Mouse (Mus musculus) heart, embryonic 10.5 days (tissue): ENCODE measurements around the gene Anks6. TPM values are rescaled to one million over a fixed set of nuclear protein-coding genes. Genes with fewer than 3 reads are reported as not detected.

ENCODE experiments used
- DNase-seq: peaks from one replicate; pipeline ENCODE4 v3.0.0-alpha.2; 2017; ENCODE audit warnings: low spot score
- H3K27ac ChIP-seq: fragments of 300-500 bp; sonication (generic); 2 replicates; pipeline ENCODE4 v1.5.1; 2016; ENCODE audit warnings: mild to moderate bottlenecking
- H3K27me3 ChIP-seq: fragments of 300-500 bp; sonication (generic); 2 replicates; pipeline ENCODE4 v1.6.1; 2016; ENCODE audit warnings: mild to moderate bottlenecking; ENCODE audit not compliant: poor library complexity, insufficient read depth, severe bottlenecking
- H3K36me3 ChIP-seq: fragments of 300-500 bp; sonication (generic); 2 replicates; pipeline ENCODE4 v1.6.1; 2016; ENCODE audit warnings: mild to moderate bottlenecking, moderate library complexity
- H3K4me1 ChIP-seq: fragments of 300-500 bp; sonication (generic); 2 replicates; pipeline ENCODE4 v1.6.1; 2016; ENCODE audit warnings: mild to moderate bottlenecking
- H3K4me3 ChIP-seq: fragments of 300-500 bp; sonication (generic); 2 replicates; pipeline ENCODE4 v1.5.1; 2016; ENCODE audit warnings: mild to moderate bottlenecking, moderate library complexity
- H3K9me3 ChIP-seq: fragments of 300-500 bp; sonication (generic); 2 replicates; pipeline ENCODE4 v1.6.1; 2016; ENCODE audit warnings: mild to moderate bottlenecking, moderate library complexity
- WGBS: fragments of 180-500 bp; shearing (Covaris S2); methylation state at CpG from one replicate; pipeline ENCODE4 v1.1.7; 2016; 5-methylcytosine and 5-hydroxymethylcytosine counted together
- polyA plus RNA-seq: library from polyadenylated mRNA; unstranded; fragments of >200 nt; fragmentation: Nextera tagmentation; extraction: Ambion mirVana; gene quantifications from 2 replicates; pipeline ENCODE4 v1.2.1, GENCODE M21; 2016

The Anks6 gene
- polyA plus RNA-seq, 1 experiment from 2014 or later, result 2.0 TPM

DNA sequence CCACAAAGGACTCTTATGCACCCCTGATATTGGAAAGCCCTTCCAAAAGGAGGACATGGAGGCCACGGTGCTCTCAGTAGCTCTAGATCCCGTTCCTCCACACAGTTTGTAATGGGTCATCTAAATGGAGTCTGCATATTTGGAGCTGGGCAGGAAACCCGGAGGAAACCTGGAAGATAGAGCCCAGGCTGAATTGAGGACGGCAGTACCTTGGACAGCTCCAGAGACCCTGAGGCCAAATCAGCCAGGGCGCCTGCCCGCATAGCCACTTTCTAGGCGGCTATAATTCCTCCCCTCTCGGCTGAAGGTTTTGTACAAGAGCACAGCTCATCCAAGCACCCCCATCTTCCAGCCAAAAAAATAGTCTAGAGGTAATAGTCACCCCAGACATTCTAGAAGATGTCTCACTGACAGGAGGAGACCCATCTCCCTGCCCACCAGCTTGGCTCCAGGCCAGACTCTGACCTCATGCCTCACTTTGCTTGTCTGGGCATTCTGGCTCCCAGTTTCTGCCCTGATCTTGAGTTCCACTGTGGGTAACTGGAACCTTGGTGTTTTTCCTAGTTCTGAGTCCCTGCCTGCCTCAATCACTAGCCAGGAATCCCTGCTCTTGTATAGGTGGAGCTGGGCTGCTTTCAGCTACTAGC lies 64.3 kb downstream of the Anks6 start:
- WGBS, result 2% methylated on average over 8 of the region's 8 CpGs
- H3K9me3 ChIP-seq, result no peaks in the 10 kb centered on the region
- H3K27ac ChIP-seq, result no peak overlapping the region
- peak; percentile 82 for DNase-seq
- H3K4me1 ChIP-seq, result peaks cover 25% of the 10 kb centered on the region
- H3K4me3 ChIP-seq, result no peak overlapping the region
- no peaks in the 10 kb centered on the region for H3K36me3 ChIP-seq
- peaks cover 92% of the 10 kb centered on the region for H3K27me3 ChIP-seq

DNA sequence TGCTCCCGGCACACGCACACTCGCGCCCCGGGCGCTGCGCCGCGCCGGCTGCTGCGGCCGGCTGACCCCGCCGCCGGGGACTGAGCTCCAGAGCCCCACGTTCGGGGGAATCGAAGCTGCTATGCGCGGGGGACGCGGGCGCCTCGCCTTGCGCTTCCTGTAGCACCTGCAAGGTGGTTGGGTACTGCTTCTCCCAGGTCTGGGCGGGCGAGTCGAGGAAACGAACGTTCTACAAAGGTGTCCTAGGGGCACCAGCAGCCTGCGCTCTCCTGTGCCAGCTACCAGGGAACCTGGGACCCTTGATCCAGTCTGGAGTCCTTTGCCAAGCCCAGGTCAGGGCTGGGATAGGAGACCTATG lies 65.3 kb downstream of the Anks6 start:
- DNase-seq, result no peak
- H3K36me3 ChIP-seq, result no peaks in the 10 kb centered on the region
- 1% methylated on average over 31 of the region's 31 CpGs for WGBS
- H3K27ac ChIP-seq, result no peak overlapping the region
- H3K4me3 ChIP-seq, result peak overlapping the region; percentile 66
- H3K27me3 ChIP-seq, result peaks cover 89% of the 10 kb centered on the region
- H3K4me1 ChIP-seq, result peaks cover 25% of the 10 kb centered on the region
- H3K9me3 ChIP-seq, result no peaks in the 10 kb centered on the region

DNA sequence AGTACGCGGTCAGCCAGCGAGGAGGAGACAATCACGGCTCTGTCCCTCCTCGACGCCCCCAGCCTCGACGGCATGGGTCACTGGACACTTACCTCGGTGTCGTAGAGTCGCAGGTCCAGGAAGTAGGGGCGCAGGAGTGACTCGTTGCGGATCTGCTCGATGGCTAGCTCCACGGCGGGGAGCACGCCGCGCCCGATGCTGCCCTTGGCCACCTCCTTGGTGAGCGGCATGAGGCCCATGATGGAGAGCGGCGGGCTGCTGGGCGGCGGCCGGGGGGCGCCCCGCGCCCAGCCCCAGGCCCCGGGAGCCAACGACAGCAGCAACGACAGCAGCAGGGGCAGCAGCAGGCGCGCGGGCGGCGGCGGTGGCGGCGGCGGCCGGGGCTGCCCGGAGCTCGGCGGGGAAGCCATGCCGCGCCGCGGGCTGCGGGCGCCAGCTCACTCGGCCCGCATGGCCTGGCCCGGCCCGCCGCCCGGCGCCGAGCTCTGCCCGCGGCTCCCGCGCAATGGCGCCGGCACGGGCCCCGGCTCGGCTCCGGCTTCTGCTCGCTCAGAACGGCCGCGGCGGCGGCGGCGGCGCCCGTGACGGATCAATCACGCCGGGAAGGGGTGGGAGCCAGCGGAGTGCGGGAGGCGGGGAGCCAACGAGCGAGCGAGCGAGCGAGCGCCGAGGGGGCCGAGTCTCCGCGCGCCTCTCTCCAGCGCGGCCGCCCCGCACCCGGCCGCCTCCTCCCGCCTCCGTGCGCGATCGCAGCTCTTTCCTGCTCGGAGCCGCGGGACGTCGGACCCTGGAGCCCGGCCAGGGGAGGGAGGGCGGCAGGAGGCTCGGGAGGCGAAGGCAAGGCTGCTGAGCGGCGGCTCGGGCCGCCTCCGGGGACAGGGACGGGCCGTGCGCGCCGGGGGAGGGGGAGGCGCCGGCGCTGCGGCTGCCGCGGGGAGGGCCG lies 65.9 kb downstream of the Anks6 start, which contains the start of gene Gabbr2:
TSS of gene Gabbr2 (minus strand) at position 858 of the 943 bp plus-strand sequence.
- Histone ChIP-seq H3K27ac (no peak within 1 kb of the TSS), H3K36me3 (no peaks in the 10 kb centered on the region), H3K9me3 (no peaks in the 10 kb centered on the region), H3K4me1 (peaks cover 25% of the 10 kb centered on the region), H3K27me3 (peaks cover 93% of the 10 kb centered on the region), H3K4me3 (peak within 1 kb of the TSS; percentile 66)
- WGBS, result 10% methylated on average over 101 of the region's 134 CpGs
- no peak for DNase-seq

DNA sequence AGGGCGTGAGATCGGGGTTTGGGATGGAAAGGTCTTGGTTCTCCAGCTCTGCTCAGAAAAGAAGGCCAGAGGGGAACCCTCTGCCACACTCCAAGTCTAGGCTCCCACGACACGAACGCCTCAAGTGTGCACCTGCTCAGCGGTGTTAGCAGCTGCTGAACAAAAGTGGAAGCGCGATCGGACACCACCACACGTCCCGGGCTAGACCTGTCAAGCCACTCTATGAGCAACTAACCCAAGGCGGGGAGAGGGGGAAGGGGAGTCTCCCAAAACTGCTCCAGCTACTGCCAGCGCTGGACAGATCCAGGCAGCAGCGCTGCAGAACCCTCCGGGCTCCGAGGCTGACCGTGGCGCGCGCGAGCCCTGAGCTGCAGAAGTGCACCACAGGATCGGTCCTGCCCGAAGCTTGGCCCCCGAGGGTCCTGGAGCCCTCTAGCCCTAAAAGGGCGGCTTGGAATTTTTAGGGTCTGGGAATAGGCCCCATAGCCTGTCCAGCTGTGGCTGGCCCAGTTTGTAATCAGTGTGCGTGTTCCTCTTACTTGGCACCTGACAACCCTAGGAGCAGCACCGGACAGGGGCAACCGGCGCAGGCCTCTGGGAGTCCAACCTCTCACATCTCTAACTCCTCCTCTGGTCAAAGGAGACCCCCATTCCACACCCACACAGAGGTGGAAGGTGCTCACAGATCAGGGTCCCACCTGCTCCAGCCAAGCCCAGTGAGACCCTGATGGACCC lies 66.8 kb downstream of the Anks6 start:
- H3K27me3 ChIP-seq, result peaks cover 94% of the 10 kb centered on the region
- H3K9me3 ChIP-seq, result no peaks in the 10 kb centered on the region
- no peak for DNase-seq
- peak overlapping the region; percentile 66 for H3K4me3 ChIP-seq
- 5% methylated on average over 29 of the region's 29 CpGs for WGBS
- no peak overlapping the region for H3K27ac ChIP-seq
- H3K36me3 ChIP-seq, result no peaks in the 10 kb centered on the region
- H3K4me1 ChIP-seq, result peaks cover 25% of the 10 kb centered on the region

DNA sequence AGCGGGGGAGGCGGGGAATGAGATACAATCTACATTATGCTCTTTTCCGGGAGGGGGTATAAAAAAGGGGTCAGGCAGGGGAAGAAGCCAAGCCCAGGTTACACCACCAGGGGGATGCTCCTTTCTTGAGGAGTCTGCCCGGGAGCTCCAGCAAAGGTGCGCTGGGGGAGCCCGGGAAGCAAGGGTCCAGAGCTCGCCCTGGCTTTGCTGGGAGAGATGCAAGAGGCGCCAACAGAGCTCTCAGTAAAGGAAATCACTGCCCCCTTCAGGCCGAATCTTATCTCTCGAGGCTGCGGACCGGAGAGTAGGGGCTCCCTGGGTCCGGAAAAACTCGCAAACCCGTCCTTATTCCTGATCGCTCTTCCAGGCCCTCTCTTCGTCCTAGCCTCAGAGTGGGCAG lies 67.4 kb downstream of the Anks6 start:
- Histone ChIP-seq H3K4me3 (peak overlapping the region; percentile 66; the same call in 1 of the 2 replicates), H3K9me3 (no peaks in the 10 kb centered on the region), H3K4me1 (peaks cover 25% of the 10 kb centered on the region), H3K36me3 (no peaks in the 10 kb centered on the region), H3K27ac (no peak overlapping the region), H3K27me3 (peaks cover 88% of the 10 kb centered on the region)
- no peak for DNase-seq
- WGBS, result 2% methylated on average over 17 of the region's 17 CpGs

- Histone ChIP-seq H3K36me3 (no peaks in the 10 kb centered on the region), H3K27ac (no peak overlapping the region), H3K9me3 (no peaks in the 10 kb centered on the region), H3K4me3 (no peak overlapping the region), H3K27me3 (peaks cover 78% of the 10 kb centered on the region), H3K4me1 (peaks cover 25% of the 10 kb centered on the region)
- no peak for DNase-seq
- WGBS, result 64% methylated on average over 4 of the region's 4 CpGs
Measured at GRCm38 (mm10) chr4:46988824-46989223, 68.4 kb downstream of the Anks6 start.

DNA sequence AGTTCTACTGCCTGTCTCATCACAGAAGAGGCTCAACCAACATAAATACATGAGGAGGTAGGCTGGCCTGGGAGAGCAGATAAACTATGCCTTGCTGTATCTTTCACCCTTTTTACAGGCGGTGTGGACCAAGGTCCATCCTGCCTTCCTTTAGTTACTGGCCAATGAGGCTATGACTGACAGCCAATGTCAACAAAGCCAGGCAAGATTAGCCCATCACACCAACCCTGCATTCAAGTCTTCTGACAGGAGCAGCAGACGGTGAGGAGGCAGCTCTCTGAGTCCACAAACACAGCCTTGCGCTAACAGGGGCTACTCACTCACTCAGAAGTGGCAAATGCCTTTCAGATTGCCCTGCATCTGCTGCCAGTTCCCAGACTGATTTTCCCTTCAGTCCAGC lies 69.0 kb downstream of the Anks6 start:
- Histone ChIP-seq H3K4me1 (peaks cover 25% of the 10 kb centered on the region), H3K36me3 (no peaks in the 10 kb centered on the region), H3K27me3 (peaks cover 72% of the 10 kb centered on the region), H3K4me3 (no peak overlapping the region), H3K9me3 (no peaks in the 10 kb centered on the region), H3K27ac (no peak overlapping the region)
- DNase-seq, result no peak
- WGBS, result 37% methylated on average over 3 of the region's 3 CpGs

- Histone ChIP-seq H3K36me3 (no peaks in the 10 kb centered on the region), H3K27me3 (peaks cover 68% of the 10 kb centered on the region), H3K4me3 (no peak overlapping the region), H3K4me1 (peaks cover 25% of the 10 kb centered on the region), H3K9me3 (no peaks in the 10 kb centered on the region), H3K27ac (no peak overlapping the region)
- no peak for DNase-seq
- 82% methylated on average over 6 of the region's 6 CpGs for WGBS
Measured at GRCm38 (mm10) chr4:46987809-46988208, 69.4 kb downstream of the Anks6 start.

- peaks cover 56% of the 10 kb centered on the region for H3K27me3 ChIP-seq
- H3K9me3 ChIP-seq, result no peaks in the 10 kb centered on the region
- no peaks in the 10 kb centered on the region for H3K36me3 ChIP-seq
- no peak overlapping the region for H3K27ac ChIP-seq
- no peak overlapping the region for H3K4me3 ChIP-seq
- peaks cover 14% of the 10 kb centered on the region for H3K4me1 ChIP-seq
- DNase-seq, result no peak
Measured at GRCm38 (mm10) chr4:46986054-46986453, 71.2 kb downstream of the Anks6 start.

DNA sequence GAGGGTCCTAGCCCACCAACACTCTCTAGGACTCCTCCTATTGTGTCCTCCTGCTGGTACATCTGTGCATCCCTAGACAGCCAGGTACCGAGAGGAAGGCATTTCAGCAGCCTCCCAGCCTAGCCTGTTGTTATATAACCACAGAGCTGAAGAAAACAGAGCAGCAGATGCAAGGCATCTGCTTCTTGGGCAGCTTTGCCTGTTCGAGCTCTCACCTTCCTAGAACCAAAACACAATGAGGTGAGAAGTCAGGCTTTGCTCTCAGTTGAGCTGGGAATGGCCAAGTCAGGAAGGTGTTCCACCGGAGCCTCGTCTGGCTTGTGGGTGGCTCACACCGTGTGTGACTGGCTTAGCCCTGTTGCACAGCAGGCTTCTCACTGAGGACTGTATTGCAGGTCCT lies 74.3 kb downstream of the Anks6 start:
- H3K36me3 ChIP-seq, result no peaks in the 10 kb centered on the region
- DNase-seq, result no peak
- no peaks in the 10 kb centered on the region for H3K4me1 ChIP-seq
- peaks cover 24% of the 10 kb centered on the region for H3K27me3 ChIP-seq
- 69% methylated on average over 5 of the region's 5 CpGs for WGBS
- H3K27ac ChIP-seq, result no peak overlapping the region
- H3K4me3 ChIP-seq, result no peak overlapping the region
- no peaks in the 10 kb centered on the region for H3K9me3 ChIP-seq

DNA sequence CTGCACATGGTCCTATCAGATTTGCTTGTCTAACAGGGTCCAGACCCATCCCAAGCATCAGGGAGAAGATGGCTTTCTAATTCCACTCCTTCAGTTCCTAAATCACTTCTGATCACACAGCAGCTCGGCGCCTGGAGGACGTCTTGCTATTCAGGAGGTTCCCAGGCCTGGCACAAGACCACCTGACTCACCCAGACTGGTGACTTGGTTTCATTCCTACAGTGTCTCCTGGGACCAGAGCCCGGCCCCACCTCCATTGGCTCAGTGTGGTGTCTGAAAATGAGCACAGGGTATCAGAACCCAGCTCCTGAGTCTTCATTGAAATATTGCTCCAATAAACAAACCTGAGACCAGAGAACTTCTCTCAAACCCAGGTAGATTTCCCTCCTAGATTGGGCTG lies 75.1 kb downstream of the Anks6 start:
- 77% methylated on average over 4 of the region's 4 CpGs for WGBS

GRCm38 (mm10) chr4:46978371-46978770 lies 78.9 kb downstream of the Anks6 start:
- no peak overlapping the region for H3K27ac ChIP-seq
- H3K4me1 ChIP-seq, result no peaks in the 10 kb centered on the region
- DNase-seq, result no peak
- peaks cover 10% of the 10 kb centered on the region; the same call in 1 of the 2 replicates for H3K27me3 ChIP-seq
- no peaks in the 10 kb centered on the region for H3K9me3 ChIP-seq
- WGBS, result 83% methylated on average over 6 of the region's 6 CpGs
- H3K36me3 ChIP-seq, result no peaks in the 10 kb centered on the region
- H3K4me3 ChIP-seq, result no peak overlapping the region

More for the DNA sequence above, 75.1 kb downstream of the Anks6 start:
- DNase-seq, result no peak
- H3K27me3 ChIP-seq, result peaks cover 19% of the 10 kb centered on the region; the same call in 1 of the 2 replicates
- no peak overlapping the region for H3K4me3 ChIP-seq
- no peaks in the 10 kb centered on the region for H3K4me1 ChIP-seq
- H3K9me3 ChIP-seq, result no peaks in the 10 kb centered on the region
- no peak overlapping the region for H3K27ac ChIP-seq
- H3K36me3 ChIP-seq, result no peaks in the 10 kb centered on the region

- DNase-seq, result no peak
- Histone ChIP-seq H3K4me3 (no peak overlapping the region), H3K9me3 (no peaks in the 10 kb centered on the region), H3K27ac (no peak overlapping the region), H3K4me1 (no peaks in the 10 kb centered on the region), H3K36me3 (no peaks in the 10 kb centered on the region), H3K27me3 (0 out of 2 replicates have a peak, but pooled peaks cover 5% of the 10 kb centered on the region)
- 83% methylated on average over 7 of the region's 7 CpGs for WGBS
Measured at GRCm38 (mm10) chr4:46977161-46977560, 80.1 kb downstream of the Anks6 start.
